Comparison of ENCODE assay signal across 9 mouse cellular contexts in the genomic region with DNA sequence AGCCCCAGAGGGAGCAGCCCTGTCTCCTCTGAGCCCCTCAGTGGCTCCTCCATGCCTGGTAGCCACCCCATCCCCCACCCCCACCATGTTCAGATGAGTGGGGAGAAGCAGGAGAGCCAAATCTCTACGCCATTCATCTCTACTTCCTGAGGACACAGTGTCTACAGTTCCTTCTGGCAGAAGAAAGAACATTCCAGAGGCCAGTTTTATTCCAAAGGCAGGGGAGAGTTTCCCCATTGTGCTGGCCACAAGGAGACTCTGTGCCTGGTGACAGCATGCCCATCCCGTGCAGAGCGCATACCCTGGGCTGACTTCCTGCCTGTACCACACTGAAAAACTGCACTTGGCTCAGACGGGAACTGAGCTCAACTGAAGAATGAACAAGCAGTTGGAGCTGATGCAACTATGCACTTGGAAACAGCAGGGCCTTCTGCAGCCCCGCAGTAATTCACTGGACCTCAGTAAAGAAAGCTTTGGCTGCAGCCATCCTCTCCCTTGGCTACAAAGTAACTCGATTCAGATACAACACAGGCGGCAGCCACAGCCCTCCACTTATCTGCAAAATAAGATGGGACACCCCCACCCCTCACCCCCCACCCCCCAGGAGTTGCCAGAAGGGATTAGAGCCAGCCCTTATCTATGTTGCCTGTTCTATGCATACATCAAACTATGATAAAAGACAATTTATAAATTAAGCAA. TPM values are rescaled to one million over a fixed set of nuclear protein-coding genes. Genes with fewer than 3 reads are reported as not detected.
A peak's percentile ranks its signal among the peaks of the same experiment; 100 is the strongest.
DNase-seq lines count a peak whose midpoint lies in the region; ATAC-seq and TF ChIP-seq lines count a peak whose summit lies in the region.
"Had no signal": no experiment of that assay in that cellular context is flagged by ENCODE, and none has a peak within 500 bp of the region (broad histone marks: within the 10 kb centered on the region; RNA-seq: fewer than 3 reads in every experiment).

No protein-coding gene starts in this region.

- 0 out of 2 replicates have a peak, but pooled peaks have one; percentile 34 for TF ChIP-seq EP300 in heart, adult 2 months (IDR thresholded peaks at IDR 0.05; ENCODE audit: insufficient read depth, low read depth, low read length)

- H3K9ac ChIP-seq in heart, adult 2 months (ENCODE audit: low read depth, low read length) = no peak overlapping the region
- no peak overlapping the region for H3K9ac ChIP-seq in intestine, postnatal 0 days (ENCODE audit: low read depth, low read length)
- no peak overlapping the region for H3K9ac ChIP-seq in midbrain, embryonic 15.5 days

- no peaks in the 10 kb centered on the region; the same call in 1 of the 2 replicates for H3K27me3 ChIP-seq in heart, adult 2 months (ENCODE audit: control insufficient read depth, insufficient read depth, low read length)
- no peaks in the 10 kb centered on the region for H3K27me3 ChIP-seq in intestine, postnatal 0 days (replicated peaks; ENCODE audit: control insufficient read depth, insufficient read depth, low read length)
- no peaks in the 10 kb centered on the region for H3K27me3 ChIP-seq in midbrain, embryonic 15.5 days (replicated peaks)

- peak; percentile 8 for DNase-seq in embryo, embryonic 10 days (ENCODE audit: low spot score)
- DNase-seq in embryo, embryonic 10.5 days (ENCODE audit: low spot score) = no peak
- peak; percentile 35 to 38 for DNase-seq in cerebellum, postnatal 4 days (ENCODE audit: low spot score in 2 of 2)
- DNase-seq in heart, adult 2 months = peak; percentile 52 to 72
- peak; percentile 22 to 49 for DNase-seq in left cerebral cortex, adult 2 months (ENCODE audit: extremely low spot score in 1 of 2, low spot score in 2 of 2)
- no peak for DNase-seq in spleen, adult 12 weeks (ENCODE audit: low spot score)

- intact Hi-C loops in heart, adult 2 months (cut with DNase I) = loop anchor here (2.0 kb wide), 1 partner anchor 33 kb away; no protein-coding TSS in a partner anchor
- intact Hi-C loops in left cerebral cortex, adult 2 months (cut with DNase I) = loop anchor here (2.0 kb wide), 1 partner anchor 33 kb away; no protein-coding TSS in a partner anchor

- ATAC-seq in intestine, postnatal 0 days = no peak
- peak; percentile 93 for ATAC-seq in midbrain, embryonic 15.5 days (replicated peaks)

- WGBS in heart, adult 2 months = 14% methylated on average over 7 of the region's 7 CpGs
- WGBS in intestine, postnatal 0 days = 24% methylated on average over 7 of the region's 7 CpGs
- WGBS in midbrain, embryonic 15.5 days = 35% methylated on average over 7 of the region's 7 CpGs

- no peak for TF ChIP-seq POLR2A in heart, adult 2 months (IDR thresholded peaks at IDR 0.05; ENCODE audit: insufficient read depth, low read depth, low read length)

- H3K27ac ChIP-seq in heart, adult 2 months = peak overlapping the region; percentile 55
- no peak overlapping the region for H3K27ac ChIP-seq in intestine, postnatal 0 days (ENCODE audit: low read depth, low read length)
- peak overlapping the region; percentile 19; the same call in 1 of the 2 replicates for H3K27ac ChIP-seq in left cerebral cortex, adult 2 months
- peak overlapping the region; percentile 62 for H3K27ac ChIP-seq in midbrain, embryonic 15.5 days

- H3K4me1 ChIP-seq in heart, adult 2 months (ENCODE audit: control insufficient read depth, insufficient read depth, low read length) = peaks cover 2% of the 10 kb centered on the region
- no peaks in the 10 kb centered on the region for H3K4me1 ChIP-seq in intestine, postnatal 0 days (replicated peaks; ENCODE audit: control insufficient read depth, insufficient read depth, low read length)
- H3K4me1 ChIP-seq in midbrain, embryonic 15.5 days = no peaks in the 10 kb centered on the region

- H3K79me2 ChIP-seq in heart, adult 2 months (replicated peaks; ENCODE audit: control insufficient read depth, insufficient read depth, low read length) = no peaks in the 10 kb centered on the region

- no peak overlapping the region for H3K4me3 ChIP-seq in heart, adult 2 months
- H3K4me3 ChIP-seq in intestine, postnatal 0 days (ENCODE audit: low read depth, low read length) = no peak overlapping the region
- H3K4me3 ChIP-seq in left cerebral cortex, adult 2 months = no peak overlapping the region
- H3K4me3 ChIP-seq in midbrain, embryonic 15.5 days = no peak overlapping the region

- H3K4me2 ChIP-seq in intestine, postnatal 0 days (replicated peaks; ENCODE audit: low read depth) = 0 out of 2 replicates have a peak overlapping the region, but pooled peaks have one; percentile 9
- H3K4me2 ChIP-seq in midbrain, embryonic 15.5 days = no peak overlapping the region

- no peaks in the 10 kb centered on the region for H3K9me3 ChIP-seq in intestine, postnatal 0 days (ENCODE audit: control insufficient read depth)
- H3K9me3 ChIP-seq in midbrain, embryonic 15.5 days = no peaks in the 10 kb centered on the region

- TF ChIP-seq CTCF in heart, adult 2 months (IDR thresholded peaks at IDR 0.05) = no peak
- no peak for TF ChIP-seq CTCF in intestine, postnatal 0 days (IDR thresholded peaks at IDR 0.05; ENCODE audit: low read depth)
- TF ChIP-seq CTCF in left cerebral cortex, adult 2 months (IDR thresholded peaks at IDR 0.05) = no peak

- no peaks in the 10 kb centered on the region for H3K36me3 ChIP-seq in heart, adult 2 months (ENCODE audit: control insufficient read depth, insufficient read depth, low read length)
- no peaks in the 10 kb centered on the region for H3K36me3 ChIP-seq in intestine, postnatal 0 days (ENCODE audit: control insufficient read depth, insufficient read depth)
- no peaks in the 10 kb centered on the region for H3K36me3 ChIP-seq in midbrain, embryonic 15.5 days (replicated peaks)

RNA-seq across cellular contexts. Expression of a gene that starts 20.6 kb away (rescaled TPM):
- 10 to 100 TPM in 1 of 2 experiments, 1 to 10 TPM in 1; 7.0 to 19.7 TPM for total RNA-seq in heart, adult 2 months (2021)
- 11.6 and 13.5 TPM in 2 replicates for polyA plus RNA-seq in heart, adult 2 months (2012; rRNA removed)
- polyA plus RNA-seq in intestine, postnatal 0 days (2015; fragmentation: Nextera tagmentation; extraction: Ambion mirVana) = 1.2 and 1.9 TPM in 2 replicates
- 1 to 10 TPM; 1.4 to 1.7 TPM for total RNA-seq in left cerebral cortex, adult 2 months (2021)
- polyA plus RNA-seq in midbrain, embryonic 15.5 days (2015; fragmentation: Nextera tagmentation; extraction: Ambion mirVana) = 0.85 and 0.98 TPM in 2 replicates

RNA-seq across cellular contexts. Expression of a gene that starts 24.0 kb away (rescaled TPM):
- total RNA-seq in heart, adult 2 months (2021) = not detected
- polyA plus RNA-seq in heart, adult 2 months (2012; rRNA removed) = not detected in 2 replicates
- not detected in 2 replicates for polyA plus RNA-seq in intestine, postnatal 0 days (2015; fragmentation: Nextera tagmentation; extraction: Ambion mirVana)
- not detected for total RNA-seq in left cerebral cortex, adult 2 months (2021)
- polyA plus RNA-seq in midbrain, embryonic 15.5 days (2015; fragmentation: Nextera tagmentation; extraction: Ambion mirVana) = not detected in 2 replicates
- total RNA-seq: gastrocnemius, postnatal 4 days had no signal

RNA-seq across cellular contexts. Expression of a gene that starts 48.1 kb away (rescaled TPM):
- under 1 TPM in 1 of 2 experiments, not detected in 1; 0.13 TPM for total RNA-seq in heart, adult 2 months (2021)
- 0.31 and 0.38 TPM in 2 replicates for polyA plus RNA-seq in heart, adult 2 months (2012; rRNA removed)
- polyA plus RNA-seq in intestine, postnatal 0 days (2015; fragmentation: Nextera tagmentation; extraction: Ambion mirVana) = 3.7 and 4.1 TPM in 2 replicates
- 100 to 1,000 TPM; 152 TPM for total RNA-seq in left cerebral cortex, adult 2 months (2021)
- polyA plus RNA-seq in midbrain, embryonic 15.5 days (2015; fragmentation: Nextera tagmentation; extraction: Ambion mirVana) = 209 and 213 TPM in 2 replicates

Comparison
In these comparisons a context has a peak if more than half of its experiments do, and no peak if none do; other contexts are left out.
1. DNase-seq: peak in embryo, embryonic 10 days (single experiment), cerebellum, postnatal 4 days (2 of 2), heart, adult 2 months (2 of 2) and left cerebral cortex, adult 2 months (2 of 2); none in embryo, embryonic 10.5 days (single experiment) and spleen, adult 12 weeks (single experiment).
2. RNA of a gene that starts 48.1 kb away (polyA plus RNA-seq): 209 to 213 TPM in midbrain, embryonic 15.5 days; 3.7 to 4.1 TPM in intestine, postnatal 0 days and 0.31 to 0.38 TPM in heart, adult 2 months; every median in the first group is over 10 times any median in the second.